Mouse (Mus musculus): Measurements from ENCODE around the gene Ing1. TPM values are rescaled to one million over a fixed set of nuclear protein-coding genes. Genes with fewer than 3 reads are reported as not detected.

The Ing1 gene
- polyA plus RNA-seq, 1 experiment from 2014 or later: 21.0 TPM

GRCm38 (mm10) chr8:11523331-11523730, 32.0 kb upstream of the Ing1 start:
- Histone ChIP-seq H3K9me3 (no peaks in the 10 kb centered on the region), H3K9ac (no peak overlapping the region), H3K4me2 (no peak overlapping the region), H3K4me3 (no peak overlapping the region), H3K36me3 (peaks cover 52% of the 10 kb centered on the region), H3K27ac (replicated peaks) (no peak overlapping the region), H3K27me3 (replicated peaks) (no peaks in the 10 kb centered on the region), H3K4me1 (no peaks in the 10 kb centered on the region)
- 67% methylated on average over 3 of the region's 3 CpGs for WGBS
- no peak for ATAC-seq (ENCODE audit: extremely low read depth, insufficient number of reproducible peaks, low FRiP score, low TSS enrichment)

GRCm38 (mm10) chr8:11530155-11530770, 25.1 kb upstream of the Ing1 start:
- H3K9ac ChIP-seq: no peak overlapping the region
- no peak overlapping the region for H3K4me2 ChIP-seq
- 76% methylated on average over 18 of the region's 18 CpGs for WGBS
- no peak overlapping the region for H3K4me3 ChIP-seq
- no peak overlapping the region for H3K27ac ChIP-seq (replicated peaks)
- H3K4me1 ChIP-seq: no peaks in the 10 kb centered on the region
- H3K36me3 ChIP-seq: peaks cover 55% of the 10 kb centered on the region
- no peak for ATAC-seq (ENCODE audit: extremely low read depth, insufficient number of reproducible peaks, low FRiP score, low TSS enrichment)
- no peaks in the 10 kb centered on the region for H3K27me3 ChIP-seq (replicated peaks)
- H3K9me3 ChIP-seq: peaks cover 5% of the 10 kb centered on the region; the same call in 1 of the 2 replicates

GRCm38 (mm10) chr8:11530849-11531248, 24.5 kb upstream of the Ing1 start:
- H3K27ac ChIP-seq (replicated peaks): no peak overlapping the region
- 74% methylated on average over 4 of the region's 4 CpGs for WGBS
- no peak for ATAC-seq (ENCODE audit: extremely low read depth, insufficient number of reproducible peaks, low FRiP score, low TSS enrichment)
- H3K27me3 ChIP-seq (replicated peaks): no peaks in the 10 kb centered on the region
- no peaks in the 10 kb centered on the region for H3K4me1 ChIP-seq
- H3K9ac ChIP-seq: no peak overlapping the region
- H3K4me3 ChIP-seq: no peak overlapping the region
- peaks cover 53% of the 10 kb centered on the region for H3K36me3 ChIP-seq
- H3K4me2 ChIP-seq: no peak overlapping the region
- peaks cover 5% of the 10 kb centered on the region; the same call in 1 of the 2 replicates for H3K9me3 ChIP-seq

GRCm38 (mm10) chr8:11534494-11534893, 20.9 kb upstream of the Ing1 start:
- Histone ChIP-seq H3K27ac (replicated peaks) (no peak overlapping the region), H3K4me1 (no peaks in the 10 kb centered on the region), H3K36me3 (peaks cover 74% of the 10 kb centered on the region), H3K9me3 (peaks cover 5% of the 10 kb centered on the region; the same call in 1 of the 2 replicates), H3K4me2 (no peak overlapping the region), H3K4me3 (no peak overlapping the region), H3K9ac (no peak overlapping the region), H3K27me3 (replicated peaks) (no peaks in the 10 kb centered on the region)
- ATAC-seq (ENCODE audit: extremely low read depth, insufficient number of reproducible peaks, low FRiP score, low TSS enrichment): no peak
- WGBS: 54% methylated on average over 9 of the region's 9 CpGs

- no peak for ATAC-seq (ENCODE audit: extremely low read depth, insufficient number of reproducible peaks, low FRiP score, low TSS enrichment)
- H3K27me3 ChIP-seq (replicated peaks): no peaks in the 10 kb centered on the region
- H3K4me2 ChIP-seq: no peak overlapping the region
- WGBS: 88% methylated on average over 4 of the region's 4 CpGs
- no peak overlapping the region for H3K9ac ChIP-seq
- H3K4me3 ChIP-seq: no peak overlapping the region
- H3K36me3 ChIP-seq: peaks cover 86% of the 10 kb centered on the region
- H3K4me1 ChIP-seq: 0 out of 2 replicates have a peak, but pooled peaks cover 6% of the 10 kb centered on the region
- H3K27ac ChIP-seq (replicated peaks): no peak overlapping the region
- no peaks in the 10 kb centered on the region for H3K9me3 ChIP-seq
These were observed 16.3 kb upstream of the Ing1 start for GRCm38 (mm10) chr8:11539049-11539448.

- 91% methylated on average over 8 of the region's 8 CpGs for WGBS
These were observed 15.2 kb upstream of the Ing1 start for GRCm38 (mm10) chr8:11540182-11540581.

GRCm38 (mm10) chr8:11542031-11542430, 13.3 kb upstream of the Ing1 start:
- Histone ChIP-seq H3K27ac (replicated peaks) (no peak overlapping the region), H3K36me3 (peaks cover 80% of the 10 kb centered on the region), H3K4me3 (no peak overlapping the region), H3K9ac (no peak overlapping the region), H3K4me2 (no peak overlapping the region), H3K4me1 (0 out of 2 replicates have a peak, but pooled peaks cover 6% of the 10 kb centered on the region), H3K9me3 (no peaks in the 10 kb centered on the region), H3K27me3 (replicated peaks) (no peaks in the 10 kb centered on the region)
- no peak for ATAC-seq (ENCODE audit: extremely low read depth, insufficient number of reproducible peaks, low FRiP score, low TSS enrichment)
- WGBS: 82% methylated on average over 12 of the region's 12 CpGs

More at GRCm38 (mm10) chr8:11540182-11540581, 15.2 kb upstream of the Ing1 start:
- Histone ChIP-seq H3K4me2 (no peak overlapping the region), H3K4me1 (0 out of 2 replicates have a peak, but pooled peaks cover 6% of the 10 kb centered on the region), H3K27me3 (replicated peaks) (no peaks in the 10 kb centered on the region), H3K9me3 (no peaks in the 10 kb centered on the region), H3K27ac (replicated peaks) (no peak overlapping the region), H3K9ac (no peak overlapping the region), H3K4me3 (no peak overlapping the region), H3K36me3 (peaks cover 78% of the 10 kb centered on the region)
- ATAC-seq (ENCODE audit: extremely low read depth, insufficient number of reproducible peaks, low FRiP score, low TSS enrichment): no peak

GRCm38 (mm10) chr8:11542866-11543265, 12.5 kb upstream of the Ing1 start:
- WGBS: 83% methylated on average over 4 of the region's 4 CpGs
- Histone ChIP-seq H3K4me3 (no peak overlapping the region), H3K4me2 (no peak overlapping the region), H3K36me3 (peaks cover 80% of the 10 kb centered on the region), H3K9ac (no peak overlapping the region), H3K27me3 (replicated peaks) (no peaks in the 10 kb centered on the region), H3K9me3 (no peaks in the 10 kb centered on the region), H3K4me1 (0 out of 2 replicates have a peak, but pooled peaks cover 6% of the 10 kb centered on the region), H3K27ac (replicated peaks) (no peak overlapping the region)
- no peak for ATAC-seq (ENCODE audit: extremely low read depth, insufficient number of reproducible peaks, low FRiP score, low TSS enrichment)

GRCm38 (mm10) chr8:11544386-11544785, 11.0 kb upstream of the Ing1 start:
- Histone ChIP-seq H3K4me2 (no peak overlapping the region), H3K9me3 (no peaks in the 10 kb centered on the region), H3K4me1 (peaks cover 7% of the 10 kb centered on the region), H3K27me3 (replicated peaks) (no peaks in the 10 kb centered on the region), H3K27ac (replicated peaks) (no peak overlapping the region), H3K4me3 (no peak overlapping the region), H3K36me3 (peaks cover 70% of the 10 kb centered on the region), H3K9ac (no peak overlapping the region)
- ATAC-seq (ENCODE audit: extremely low read depth, insufficient number of reproducible peaks, low FRiP score, low TSS enrichment): no peak
- WGBS: 55% methylated on average over 3 of the region's 3 CpGs

- 61% methylated on average over 6 of the region's 6 CpGs for WGBS
- H3K9ac ChIP-seq: no peak overlapping the region
- H3K27me3 ChIP-seq (replicated peaks): no peaks in the 10 kb centered on the region
- no peak overlapping the region for H3K27ac ChIP-seq (replicated peaks)
- no peak overlapping the region for H3K4me3 ChIP-seq
- H3K36me3 ChIP-seq: peaks cover 43% of the 10 kb centered on the region
- no peak overlapping the region for H3K4me2 ChIP-seq
- ATAC-seq (ENCODE audit: extremely low read depth, insufficient number of reproducible peaks, low FRiP score, low TSS enrichment): no peak
- no peaks in the 10 kb centered on the region for H3K9me3 ChIP-seq
- H3K4me1 ChIP-seq: peaks cover 18% of the 10 kb centered on the region
These were observed 8.3 kb upstream of the Ing1 start for GRCm38 (mm10) chr8:11547063-11547462.

- Histone ChIP-seq H3K27ac (replicated peaks) (peak overlapping the region; percentile 90), H3K9ac (peak overlapping the region; percentile 90; the same call in 1 of the 2 replicates), H3K27me3 (replicated peaks) (no peaks in the 10 kb centered on the region), H3K4me2 (peak overlapping the region; percentile 77), H3K36me3 (peaks cover 24% of the 10 kb centered on the region), H3K4me1 (peaks cover 23% of the 10 kb centered on the region), H3K9me3 (no peaks in the 10 kb centered on the region), H3K4me3 (peak overlapping the region; percentile 84)
- WGBS: 20% methylated on average over 7 of the region's 7 CpGs
- no peak for ATAC-seq (ENCODE audit: extremely low read depth, insufficient number of reproducible peaks, low FRiP score, low TSS enrichment)
These were observed 5.7 kb upstream of the Ing1 start for GRCm38 (mm10) chr8:11549706-11550105.

Measured in heart, embryonic 13.5 days (tissue).